Mouse (Mus musculus) kidney, adult 2 months (tissue): ENCODE data around the gene Phf14.

Experiments used
- CTCF ChIP-seq: fragments of 200-500 bp; conservative IDR thresholded peaks from 2 replicates; pipeline ENCODE4 v1.5.1; 2011; ENCODE audit warnings: low read depth, mild to moderate bottlenecking, control low read depth, low read length, moderate library complexity, mixed read lengths; ENCODE audit not compliant: insufficient read depth, insufficient read length
- POLR2A ChIP-seq: fragments of 200-500 bp; IDR thresholded peaks from one replicate; pipeline ENCODE4 v1.6.1; 2011; ENCODE audit warnings: low read depth, low read length, control low read depth

GRCm38 (mm10) chr6:12080423-12080822 lies 172.8 kb downstream of the Phf14 start:
- TF ChIP-seq CTCF: no peak
- TF ChIP-seq POLR2A: no peak
